Mouse (Mus musculus) liver, embryonic 14 days (tissue): Measurements from ENCODE around the gene Zkscan14. TPM values are rescaled to one million over a fixed set of nuclear protein-coding genes. Genes with fewer than 3 reads are reported as not detected.

Experiments used
- polyA plus RNA-seq: library from polyadenylated mRNA; depleted of rRNA; stranded (reverse); fragments of >200 nt; gene quantifications from 2 replicates; pipeline ENCODE4 v1.2.3, GENCODE M21; 2012; rRNA removed

Gene Zkscan14
- 2.5 and 2.6 TPM in 2 replicates for polyA plus RNA-seq

GRCm38 (mm10) chr5:145201321-145201991 is at the start of gene Zkscan14:
Zkscan14 (minus strand) TSS chr5:145201868.

GRCm38 (mm10) chr5:145231367-145231871 is 29.8 kb upstream of the Zkscan14 start, which contains the start of gene Zfp655:
Zfp655 (plus strand) TSS chr5:145231715.

DNA sequence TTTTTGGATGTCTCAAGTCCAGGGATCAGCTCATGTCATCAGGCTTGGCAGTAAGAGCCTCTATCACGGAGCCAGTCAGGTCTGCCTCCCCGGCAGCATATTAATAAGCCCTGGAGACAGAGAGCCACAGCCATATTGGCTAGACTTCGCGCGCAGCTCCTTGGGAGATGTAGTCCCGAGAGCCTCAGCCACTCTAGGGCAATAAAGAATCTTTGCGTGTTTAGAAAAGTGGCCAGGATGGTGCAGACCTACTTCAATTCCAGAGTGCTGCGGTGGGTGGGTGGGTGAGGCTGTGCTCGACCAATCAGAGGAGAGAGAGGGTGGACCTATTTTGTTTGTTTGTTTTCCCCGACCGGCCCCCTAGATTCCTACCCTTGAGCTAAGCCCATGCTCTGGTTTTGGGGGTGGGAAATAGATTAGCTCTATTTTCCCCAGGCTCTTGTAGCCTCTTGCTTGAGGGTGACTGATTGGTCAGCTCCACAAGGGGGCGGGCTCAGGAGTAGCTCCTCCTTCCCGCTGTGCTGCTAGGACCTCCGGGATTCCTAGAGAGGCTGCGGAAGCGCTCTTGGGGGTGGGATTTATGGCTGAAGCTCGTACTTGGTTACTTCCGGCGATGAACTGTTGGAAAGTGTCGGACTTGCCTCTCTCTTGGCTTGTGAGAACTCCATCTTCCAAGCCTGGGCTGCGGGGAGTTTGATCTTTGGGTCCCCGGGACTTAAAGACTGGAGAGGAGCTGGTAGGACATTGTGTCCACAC is 2.4 kb upstream of the Zkscan14 start, which contains the start of gene Zkscan5:
Gene Zkscan5 (plus strand): TSS at position 627 of the 756 bp plus-strand sequence.

GRCm38 (mm10) chr5:145191962-145192361 is 9.7 kb downstream of the Zkscan14 start, which contains the start of gene Atp5j2:
Atp5j2 (minus strand) TSS chr5:145192062.

DNA sequence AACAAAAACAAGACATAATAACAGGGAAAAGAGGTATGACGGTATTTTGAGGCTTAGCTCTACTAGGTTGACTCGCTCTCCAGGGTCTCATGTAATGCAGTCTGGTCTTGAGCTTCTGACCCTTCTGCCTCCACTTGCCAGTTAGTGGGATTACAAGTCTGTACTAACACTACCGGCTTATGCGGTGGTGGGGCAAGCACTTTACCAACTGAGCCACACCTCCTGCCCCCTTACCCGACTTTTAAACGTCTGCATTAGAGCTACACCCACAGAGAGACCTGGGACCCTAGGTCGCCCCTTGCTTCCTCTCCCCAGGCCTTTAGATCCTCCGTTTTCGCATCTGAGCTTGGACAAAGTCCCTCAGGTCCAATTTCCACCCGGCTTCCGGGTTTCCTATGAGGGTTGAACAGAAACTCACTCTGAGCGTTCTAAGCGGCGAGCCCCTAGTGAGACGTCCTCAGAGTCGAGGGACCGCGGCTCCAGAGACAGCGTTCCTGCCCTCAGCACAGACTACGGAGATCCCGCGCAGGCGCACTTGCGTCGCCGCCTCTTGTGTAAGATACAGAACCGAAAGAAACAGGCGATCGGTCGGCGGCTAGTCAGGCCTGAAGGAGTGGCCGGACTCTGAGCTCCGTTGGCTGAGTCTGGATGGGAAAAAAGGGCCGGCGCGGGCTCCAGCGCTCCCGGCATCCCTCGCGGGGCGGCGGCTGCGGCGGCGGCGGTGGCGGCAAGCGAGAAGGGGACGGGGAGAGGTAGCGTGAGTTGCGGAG is 34.9 kb downstream of the Zkscan14 start, which contains the start of the genes Ptcd1 and Cpsf4:
Gene Ptcd1 (minus strand): TSS at position 573 of the 770 bp plus-strand sequence.
Gene Cpsf4 (plus strand): TSS at position 678 of the 770 bp plus-strand sequence.

Other genes starting within 250 kb of the Zkscan14 start
- 1.4 TPM in 2 replicates for gene Smurf1, start 236.0 kb downstream of the Zkscan14 start, polyA plus RNA-seq
- not detected in 2 replicates for gene Gm4871, start 169.1 kb downstream of the Zkscan14 start, polyA plus RNA-seq
- not detected in 2 replicates for gene 1700018F24Rik, start 158.9 kb downstream of the Zkscan14 start, polyA plus RNA-seq
- 40.3 and 49.6 TPM in 2 replicates for gene Arpc1a, start 118.0 kb downstream of the Zkscan14 start, polyA plus RNA-seq
- 0.05 and 0.09 TPM in 2 replicates for gene Kpna7, start 117.8 kb downstream of the Zkscan14 start, polyA plus RNA-seq
- 64.2 and 70.6 TPM in 2 replicates for gene Arpc1b, start 87.7 kb downstream of the Zkscan14 start, polyA plus RNA-seq
- 51.0 and 57.0 TPM in 2 replicates for gene Pdap1, start 61.6 kb downstream of the Zkscan14 start, polyA plus RNA-seq
- 86.6 and 96.6 TPM in 2 replicates for gene Bud31, start 61.5 kb downstream of the Zkscan14 start, polyA plus RNA-seq
- 5.4 and 5.7 TPM in 2 replicates for gene Ptcd1, start 34.8 kb downstream of the Zkscan14 start, polyA plus RNA-seq
- 27.1 and 29.8 TPM in 2 replicates for gene Cpsf4, start 34.7 kb downstream of the Zkscan14 start, polyA plus RNA-seq
- 202 and 203 TPM in 2 replicates for gene Atp5j2, start 9.8 kb downstream of the Zkscan14 start, polyA plus RNA-seq
- gene Zkscan5, start 2.7 kb upstream of the Zkscan14 start, polyA plus RNA-seq: 2.3 and 2.4 TPM in 2 replicates
- gene Zfp655, start 29.8 kb upstream of the Zkscan14 start, polyA plus RNA-seq: 8.5 and 9.3 TPM in 2 replicates
- 3.8 and 4.3 TPM in 2 replicates for gene Zscan25, start 78.6 kb upstream of the Zkscan14 start, polyA plus RNA-seq
- 0.01 and 0.03 TPM in 2 replicates for gene Cyp3a57, start 143.4 kb upstream of the Zkscan14 start, polyA plus RNA-seq